Mouse (Mus musculus) bone marrow, adult 2 months (tissue): Measurements from ENCODE around the gene Neb.

Experiments used
- CTCF ChIP-seq: fragments of 200-500 bp; IDR thresholded peaks from 2 replicates; pipeline ENCODE4 v1.5.1; 2011; ENCODE audit warnings: low read length, control low read depth; ENCODE audit not compliant: control insufficient read depth, insufficient read depth
- POLR2A ChIP-seq: fragments of 200-500 bp; IDR thresholded peaks from 2 replicates; pipeline ENCODE4 v1.6.1; 2011; ENCODE audit warnings: low read depth, mild to moderate bottlenecking, control low read depth, low read length, borderline replicate concordance; ENCODE audit not compliant: control insufficient read depth

DNA sequence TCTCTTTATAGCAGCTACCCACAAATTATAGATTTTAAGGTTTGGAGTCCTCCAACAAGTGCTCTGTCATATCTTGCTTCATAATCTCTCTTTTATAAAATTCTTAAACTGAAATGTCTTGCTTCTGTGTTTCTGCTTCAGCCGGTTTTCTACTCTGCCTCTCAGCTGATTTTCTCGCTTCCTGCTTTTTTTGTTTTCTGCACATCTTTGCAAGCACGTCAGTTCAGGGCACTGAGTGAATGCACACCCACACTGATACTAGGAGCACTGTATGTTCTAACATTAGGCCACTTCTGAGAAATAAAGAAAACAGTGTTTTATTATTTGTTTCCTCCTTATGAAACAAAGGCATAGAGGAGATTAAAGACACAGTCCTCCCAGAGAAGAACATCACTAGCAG, 73.7 kb downstream of the Neb start:
- no peak for TF ChIP-seq CTCF
- no peak for TF ChIP-seq POLR2A
